Mouse (Mus musculus) left cerebral cortex, postnatal 10 days (tissue): ENCODE measurements around the gene Kalrn. TPM values are rescaled to one million over a fixed set of nuclear protein-coding genes. Genes with fewer than 3 reads are reported as not detected.

Experiments used
- total RNA-seq, 2 experiments: library from RNA; stranded (reverse); gene quantifications; 2 replicates each; pipeline ENCODE4 v1.2.3; 2021

Gene Kalrn
- total RNA-seq, 2 experiments from 2014 or later, result 318 to 335 TPM

Other genes starting within 250 kb of the Kalrn start
- gene Ropn1, start 76.4 kb upstream of the Kalrn start, total RNA-seq, result under 1 TPM in 1 of 2 experiments, not detected in 1; 0.41 TPM
- gene Ccdc14, start 117.1 kb upstream of the Kalrn start, total RNA-seq, result 1 to 10 TPM; 3.3 to 3.7 TPM
- gene Mylk, start 171.7 kb upstream of the Kalrn start, total RNA-seq, result 1 to 10 TPM; 8.2 to 8.5 TPM